Mouse (Mus musculus): ENCODE measurements around the gene Cd276. TPM values are rescaled to one million over a fixed set of nuclear protein-coding genes. Genes with fewer than 3 reads are reported as not detected.

The Cd276 gene
- polyA plus RNA-seq, 1 experiment from 2014 or later: 45.4 TPM

- Histone ChIP-seq H3K9me3 (ENCODE audit: control insufficient read depth, low read length) (no peaks in the 10 kb centered on the region), H3K4me2 (replicated peaks; ENCODE audit: low read depth, low read length) (peak overlapping the region; percentile 99), H3K36me3 (ENCODE audit: control insufficient read depth, insufficient read depth, low read length) (no peaks in the 10 kb centered on the region), H3K27me3 (ENCODE audit: control insufficient read depth, insufficient read depth, low read length) (peaks cover 14% of the 10 kb centered on the region), H3K27ac (ENCODE audit: low read depth, low read length) (no peak overlapping the region), H3K9ac (ENCODE audit: low read depth, low read length) (peak overlapping the region; percentile 73), H3K4me1 (ENCODE audit: control insufficient read depth, insufficient read depth, low read length) (peaks cover 16% of the 10 kb centered on the region), H3K4me3 (ENCODE audit: low read length) (peak overlapping the region; percentile 66)
- peak; percentile 48; the same call in 1 of the 2 replicates for ATAC-seq (ENCODE audit: low FRiP score, low TSS enrichment)
- WGBS: 3% methylated on average over 13 of the region's 13 CpGs
Measured at GRCm38 (mm10) chr9:58489133-58489864, 65.9 kb downstream of the Cd276 start.

- ATAC-seq (ENCODE audit: low FRiP score, low TSS enrichment): peak; percentile 80
- Histone ChIP-seq H3K36me3 (ENCODE audit: control insufficient read depth, insufficient read depth, low read length) (no peaks in the 10 kb centered on the region), H3K27me3 (ENCODE audit: control insufficient read depth, insufficient read depth, low read length) (peaks cover 14% of the 10 kb centered on the region), H3K9me3 (ENCODE audit: control insufficient read depth, low read length) (no peaks in the 10 kb centered on the region), H3K4me2 (replicated peaks; ENCODE audit: low read depth, low read length) (peak within 1 kb of the TSS; percentile 99), H3K4me1 (ENCODE audit: control insufficient read depth, insufficient read depth, low read length) (peaks cover 16% of the 10 kb centered on the region), H3K27ac (ENCODE audit: low read depth, low read length) (peak within 1 kb of the TSS; percentile 51; the same call in 1 of the 2 replicates), H3K9ac (ENCODE audit: low read depth, low read length) (peak within 1 kb of the TSS; percentile 73), H3K4me3 (ENCODE audit: low read length) (peak within 1 kb of the TSS; percentile 66)
- WGBS: under 1% methylated on average over 67 of the region's 104 CpGs
Measured at GRCm38 (mm10) chr9:58487851-58488801, 67.1 kb downstream of the Cd276 start, which contains the start of gene Insyn1. Gene Insyn1 (plus strand): TSS chr9:58488603.

GRCm38 (mm10) chr9:58487076-58487475 is 68.2 kb downstream of the Cd276 start:
- no peaks in the 10 kb centered on the region for H3K9me3 ChIP-seq (ENCODE audit: control insufficient read depth, low read length)
- no peaks in the 10 kb centered on the region for H3K36me3 ChIP-seq (ENCODE audit: control insufficient read depth, insufficient read depth, low read length)
- 16% methylated on average over 3 of the region's 3 CpGs for WGBS
- no peak overlapping the region for H3K4me3 ChIP-seq (ENCODE audit: low read length)
- H3K27ac ChIP-seq (ENCODE audit: low read depth, low read length): no peak overlapping the region
- peaks cover 14% of the 10 kb centered on the region for H3K27me3 ChIP-seq (ENCODE audit: control insufficient read depth, insufficient read depth, low read length)
- H3K4me1 ChIP-seq (ENCODE audit: control insufficient read depth, insufficient read depth, low read length): peaks cover 16% of the 10 kb centered on the region
- no peak overlapping the region for H3K9ac ChIP-seq (ENCODE audit: low read depth, low read length)
- H3K4me2 ChIP-seq (replicated peaks; ENCODE audit: low read depth, low read length): no peak overlapping the region; the same call in 1 of the 2 replicates
- no peak for ATAC-seq (ENCODE audit: low FRiP score, low TSS enrichment)

Other genes with a start within 250 kb of the Cd276 start
- gene Loxl1, start 242.3 kb downstream of the Cd276 start, polyA plus RNA-seq (2014; fragmentation: Nextera tagmentation; extraction: Ambion mirVana): 26.0 and 27.0 TPM in 2 replicates
- gene Tbc1d21, start 185.0 kb downstream of the Cd276 start, polyA plus RNA-seq (2014; fragmentation: Nextera tagmentation; extraction: Ambion mirVana): not detected in 2 replicates
- gene Insyn1, start 66.8 kb downstream of the Cd276 start, polyA plus RNA-seq (2014; fragmentation: Nextera tagmentation; extraction: Ambion mirVana): 3.0 and 4.0 TPM in 2 replicates
- 110 and 128 TPM in 2 replicates for gene Nptn, start 26.8 kb upstream of the Cd276 start, polyA plus RNA-seq (2014; fragmentation: Nextera tagmentation; extraction: Ambion mirVana)
- gene Rec114, start 188.5 kb upstream of the Cd276 start, polyA plus RNA-seq (2014; fragmentation: Nextera tagmentation; extraction: Ambion mirVana): 1.7 and 2.1 TPM in 2 replicates